Mouse (Mus musculus) heart, postnatal 14 days (tissue): ENCODE results near the gene Gm11938. TPM values are rescaled to one million over a fixed set of nuclear protein-coding genes. Genes with fewer than 3 reads are reported as not detected.
"Not testable (repeated sequence)": the region's sequence is repeated elsewhere in the genome, so short reads cannot be mapped to it uniquely, and the experiment has no call there.

Experiments used
- DNase-seq, 2 experiments: peaks; one replicate each; pipeline ENCODE4 v3.0.0; 2021 to 2022
- intact Hi-C: fragments of 180-260 bp; cut with DNase I; formaldehyde crosslinking; loops from one replicate; pipeline ENCODE4 v1.15.1; 2025
- long read RNA-seq, 2 experiments: library from polyadenylated mRNA; stranded (forward); transcript quantifications; one replicate each; pipeline ENCODE4 v2.0.0; 2021
- total RNA-seq, 2 experiments: library from RNA; stranded (reverse); gene quantifications; 2 replicates each; pipeline ENCODE4 v1.2.3; 2021

The Gm11938 gene
- not detected for total RNA-seq
- long read RNA-seq, experiment 1: 0 reads
- long read RNA-seq, experiment 2: 0 reads

- DNase-seq: not testable (repeated sequence)
Observed at GRCm38 (mm10) chr11:99603208-99603607, at the start of gene Gm11938. TSS of gene Gm11938 (minus strand) at chr11:99603308.

DNA sequence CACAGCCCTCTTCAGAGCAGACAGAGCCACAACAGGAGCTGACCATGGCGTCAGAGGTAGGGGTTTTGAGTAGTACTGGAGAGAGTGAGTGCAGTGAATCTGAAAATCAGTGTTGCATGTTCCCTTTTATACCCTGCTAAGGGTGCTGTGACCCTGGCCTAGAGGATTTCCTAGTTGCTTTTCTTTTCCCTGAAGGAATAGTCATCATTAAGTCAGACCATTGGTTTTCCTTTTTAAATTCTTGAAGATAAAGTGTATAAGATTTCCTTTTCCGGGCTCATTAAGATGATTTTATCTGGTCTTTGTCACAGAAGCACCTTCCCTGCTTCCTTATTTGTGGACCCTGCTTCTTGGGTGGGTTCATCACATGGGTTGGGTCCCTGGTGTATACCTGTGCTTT is 47.0 kb upstream of the Gm11938 start, which contains the start of gene Gm11555:
Gene Gm11555, minus strand, starts transcription at position 101 of the 400 bp plus-strand sequence.
- no peak for DNase-seq
- intact Hi-C loops: no loop called here

More at GRCm38 (mm10) chr11:99603208-99603607, at the start of gene Gm11938:
- intact Hi-C loops: not testable (repeated sequence)

- intact Hi-C loops: no loop called here
- no peak for DNase-seq
Observed at GRCm38 (mm10) chr11:99646444-99646843, 43.3 kb upstream of the Gm11938 start.

- intact Hi-C loops: no loop called here
- DNase-seq: no peak
Observed at GRCm38 (mm10) chr11:99644351-99644750, 41.2 kb upstream of the Gm11938 start.

DNA sequence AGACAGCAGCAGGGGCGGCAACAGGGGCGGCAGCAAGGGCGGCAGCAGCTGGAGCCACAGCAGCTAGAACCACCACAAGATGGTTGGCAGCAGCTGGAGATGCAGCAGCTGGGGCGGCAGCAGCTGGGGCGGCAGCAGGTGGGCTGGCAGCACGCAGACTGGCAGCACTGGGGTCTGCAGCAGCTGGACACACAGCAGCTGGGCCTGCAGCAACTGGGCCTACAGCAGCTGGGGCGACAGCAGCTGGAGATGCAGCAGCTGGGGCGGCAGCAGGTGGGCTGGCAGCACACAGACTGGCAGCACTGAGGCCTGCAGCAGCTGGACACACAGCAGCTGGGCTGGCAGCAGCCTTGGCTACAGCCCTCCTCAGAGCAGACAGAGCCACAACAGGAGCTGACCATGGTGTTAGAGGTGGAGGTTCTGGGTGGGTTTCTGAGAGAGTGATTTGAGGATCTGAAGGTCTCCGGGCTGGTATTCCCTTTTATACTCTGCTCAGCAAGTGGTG is 40.6 kb upstream of the Gm11938 start, which contains the start of gene Krtap4-7:
Gene Krtap4-7, minus strand, starts transcription at position 455 of the 505 bp plus-strand sequence.
- intact Hi-C loops, DNase-seq: not testable (repeated sequence)

DNA sequence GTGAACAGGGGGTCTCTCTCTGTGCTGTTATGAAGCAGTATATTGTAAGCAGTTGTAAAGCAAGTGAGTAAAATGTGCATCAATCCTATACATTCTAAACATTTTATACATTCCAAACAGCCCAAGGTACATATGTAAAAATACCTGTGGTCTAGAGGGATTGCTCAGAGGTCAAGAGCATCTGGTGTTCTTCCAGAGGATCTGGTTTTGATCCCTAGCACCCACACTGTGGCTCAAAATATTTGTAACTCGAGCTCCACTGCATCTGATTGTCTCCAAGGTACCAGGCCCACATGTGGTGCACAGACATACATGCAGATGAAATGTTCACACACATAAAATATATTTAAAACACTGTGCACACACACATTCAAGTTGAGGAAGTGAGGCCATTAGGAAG is 37.8 kb upstream of the Gm11938 start:
- intact Hi-C loops: no loop called here
- DNase-seq: no peak

DNA sequence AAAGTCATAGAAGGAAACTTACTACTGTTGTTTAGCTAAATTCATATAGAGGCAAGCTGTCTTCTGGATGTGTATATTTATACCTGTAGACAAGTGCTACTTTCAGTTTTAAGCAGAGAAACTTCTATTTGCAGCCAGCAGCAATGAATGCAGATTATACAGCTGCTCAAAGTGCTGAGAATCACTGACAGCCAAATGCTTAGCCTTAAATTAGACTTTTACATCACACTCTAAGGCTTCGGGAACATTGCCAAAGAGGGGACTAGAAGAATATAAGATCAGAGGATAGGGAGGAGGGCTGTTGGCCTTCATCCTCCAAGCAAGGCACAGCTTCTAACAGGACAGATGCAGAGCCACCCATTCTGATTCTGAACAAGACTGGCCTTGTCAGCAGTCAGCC is 34.0 kb upstream of the Gm11938 start:
- intact Hi-C loops: no loop called here
- DNase-seq: no peak

DNA sequence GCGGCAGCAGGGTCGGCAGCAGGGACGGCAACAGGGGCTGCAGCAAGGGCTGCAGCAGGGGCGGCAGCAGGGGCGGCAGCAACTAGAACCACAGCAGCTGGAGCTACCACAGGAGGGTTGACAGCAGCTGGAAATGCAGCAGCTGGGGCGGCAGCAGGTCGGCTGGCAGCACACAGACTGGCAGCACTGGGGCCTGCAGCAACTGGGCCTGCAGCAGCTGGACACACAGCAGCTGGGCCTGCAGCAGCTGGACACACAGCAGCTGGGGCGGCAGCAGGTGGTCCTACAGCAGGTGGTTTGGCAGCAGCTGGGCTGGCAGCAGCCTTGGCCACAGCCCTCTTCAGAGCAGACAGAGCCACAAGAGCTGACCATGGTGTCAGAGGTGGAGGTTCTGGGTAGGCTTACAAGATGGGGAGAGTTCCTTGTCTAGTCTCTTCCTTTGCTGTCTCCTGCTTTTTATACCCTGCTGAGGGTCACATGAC is 31.6 kb upstream of the Gm11938 start, which contains the start of gene Krtap4-2:
Gene Krtap4-2, minus strand, starts transcription at position 432 of the 482 bp plus-strand sequence.
- intact Hi-C loops: no loop called here

GRCm38 (mm10) chr11:99633293-99633692 is 30.2 kb upstream of the Gm11938 start:
- intact Hi-C loops: no loop called here
- DNase-seq: no peak

More for the DNA sequence above, 31.6 kb upstream of the Gm11938 start, which contains the start of gene Krtap4-2:
- DNase-seq: no peak

- DNase-seq: no peak
- intact Hi-C loops: no loop called here
Observed at GRCm38 (mm10) chr11:99630890-99631289, 27.8 kb upstream of the Gm11938 start.

DNA sequence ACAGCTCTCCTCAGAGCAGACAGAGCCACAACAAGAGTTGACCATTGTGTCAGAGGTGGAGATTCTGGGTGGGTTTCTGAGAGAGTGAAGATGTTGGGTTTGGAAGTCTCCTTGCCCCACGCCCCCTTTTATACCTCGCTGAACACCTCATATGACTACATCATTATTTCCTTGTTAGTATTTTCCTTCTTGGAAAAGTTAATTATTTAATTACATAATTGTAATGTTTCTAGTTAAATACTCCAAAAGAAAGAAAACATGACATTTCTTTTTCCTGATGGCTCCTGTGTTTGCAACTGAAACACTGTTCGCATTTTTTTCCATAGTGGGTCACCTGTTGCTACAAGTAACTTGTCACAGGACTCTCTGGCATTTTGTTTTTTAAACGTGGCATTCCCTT is 25.0 kb upstream of the Gm11938 start, which contains the start of gene Krtap4-1:
Gene Krtap4-1, minus strand, starts transcription at position 101 of the 400 bp plus-strand sequence.
- intact Hi-C loops: no loop called here
- no peak for DNase-seq

- intact Hi-C loops: no loop called here
- no peak for DNase-seq
Observed at GRCm38 (mm10) chr11:99620335-99620734, 17.2 kb upstream of the Gm11938 start, which contains the start of gene Gm11562. TSS of gene Gm11562 (minus strand) at chr11:99620435.

GRCm38 (mm10) chr11:99614796-99615363 is 11.8 kb upstream of the Gm11938 start, which contains the start of gene Krtap2-4:
TSS of gene Krtap2-4 (minus strand) at chr11:99614846.
- intact Hi-C loops: no loop called here
- no peak for DNase-seq

- intact Hi-C loops, DNase-seq: not testable (repeated sequence)
Observed at GRCm38 (mm10) chr11:99610089-99610488, 7.0 kb upstream of the Gm11938 start, which contains the start of gene Gm11937. TSS of gene Gm11937 (minus strand) at chr11:99610189.

- intact Hi-C loops: no loop called here
- DNase-seq: no peak
Observed at GRCm38 (mm10) chr11:99609126-99609525, 6.0 kb upstream of the Gm11938 start.

DNA sequence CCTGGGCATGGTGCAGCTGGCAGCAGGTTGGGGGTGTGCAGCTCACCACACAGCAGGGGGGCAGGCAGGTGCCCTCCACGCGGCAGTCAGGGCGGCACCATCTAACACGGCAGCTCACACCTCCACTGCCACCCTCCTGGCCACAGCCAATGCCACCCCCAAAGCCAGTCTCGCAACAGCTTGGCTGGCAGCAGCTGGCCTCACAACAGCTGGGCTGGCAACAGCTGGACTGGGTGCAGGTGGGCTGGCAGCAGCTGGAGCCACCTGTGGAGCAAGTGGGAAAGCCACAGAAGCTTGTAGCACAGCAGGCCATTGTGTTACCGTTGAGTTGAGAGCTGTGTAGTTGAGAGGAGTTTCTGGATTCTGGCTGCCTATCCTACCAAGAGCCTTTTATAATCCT is 5.4 kb downstream of the Gm11938 start, which contains the start of gene Krtap9-3:
Gene Krtap9-3, minus strand, starts transcription at position 364 of the 400 bp plus-strand sequence.
- DNase-seq, intact Hi-C loops: not testable (repeated sequence)

GRCm38 (mm10) chr11:99590981-99591380 is 12.1 kb downstream of the Gm11938 start, which contains the start of gene Krtap1-3:
TSS of gene Krtap1-3 (minus strand) at chr11:99591339.
- intact Hi-C loops: no loop called here
- DNase-seq: no peak

- DNase-seq: no peak
- intact Hi-C loops: no loop called here
Observed at GRCm38 (mm10) chr11:99585096-99585495, 18.0 kb downstream of the Gm11938 start.

DNA sequence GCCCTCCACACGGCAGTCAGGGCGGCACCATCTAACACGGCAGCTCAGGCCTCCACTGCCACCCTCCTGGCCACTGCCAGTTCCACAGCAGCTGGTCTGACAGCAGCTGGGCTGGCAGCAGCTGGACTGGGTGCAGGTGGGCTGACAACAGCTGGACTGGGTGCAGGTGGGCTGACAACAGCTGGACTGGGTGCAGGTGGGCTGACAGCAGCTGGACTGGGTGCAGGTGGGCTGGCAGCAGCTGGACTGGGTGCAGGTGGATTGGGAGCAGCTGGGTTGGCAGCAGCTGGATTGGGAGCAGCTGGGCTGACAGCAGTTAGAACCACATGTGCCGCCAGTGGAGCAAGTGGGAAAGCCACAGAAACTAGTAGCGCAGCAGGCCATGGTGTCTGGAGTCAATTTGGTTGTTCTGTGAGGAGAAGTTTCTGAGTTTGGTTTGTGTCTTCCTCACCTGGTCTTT is 19.8 kb downstream of the Gm11938 start, which contains the start of gene Krtap1-4:
Gene Krtap1-4, minus strand, starts transcription at position 410 of the 460 bp plus-strand sequence.
- intact Hi-C loops: no loop called here
- DNase-seq: no peak

- intact Hi-C loops: no loop called here
Observed at GRCm38 (mm10) chr11:99581564-99581963, 21.5 kb downstream of the Gm11938 start.

GRCm38 (mm10) chr11:99581051-99581450 is 22.1 kb downstream of the Gm11938 start:
- intact Hi-C loops: no loop called here
- DNase-seq: no peak

More at GRCm38 (mm10) chr11:99581564-99581963, 21.5 kb downstream of the Gm11938 start:
- DNase-seq: no peak
